Mouse (Mus musculus): ENCODE results near the gene Nrip2. TPM values are rescaled to one million over a fixed set of nuclear protein-coding genes. Genes with fewer than 3 reads are reported as not detected.

The Nrip2 gene
- total and polyA plus RNA-seq, 2 experiments from 2014 or later, result 8.4 to 10.8 TPM

DNA sequence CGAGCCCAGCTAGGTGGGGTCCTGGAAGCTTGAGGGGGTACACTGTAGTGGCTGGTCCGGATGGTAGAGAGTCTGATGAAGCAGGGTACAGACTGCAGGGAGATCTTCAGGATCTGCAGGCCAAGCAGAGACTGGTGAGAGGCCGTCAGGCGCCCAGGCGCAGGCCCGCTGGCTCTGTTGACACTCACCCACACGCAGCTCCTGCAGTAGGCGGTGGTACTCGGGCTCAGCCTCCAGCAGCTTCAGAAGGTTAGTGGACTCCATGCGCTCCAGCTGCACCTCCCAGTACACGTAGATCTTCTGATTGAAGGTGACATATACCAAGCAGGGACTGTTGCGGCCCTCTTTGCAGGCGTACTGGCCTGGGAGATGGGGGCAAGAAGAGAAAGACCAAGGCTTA is 11.2 kb downstream of the Nrip2 start:
- Histone ChIP-seq H3K4me1 (ENCODE audit: insufficient read depth, low read length) (no peaks in the 10 kb centered on the region), H3K9ac (replicated peaks; ENCODE audit: low read length) (no peak overlapping the region), H3K36me3 (ENCODE audit: insufficient read depth, low read length) (peaks cover 30% of the 10 kb centered on the region), H3K4me2 (ENCODE audit: low read depth, low read length) (no peak overlapping the region), H3K9me3 (ENCODE audit: low read length) (no peaks in the 10 kb centered on the region), H3K27ac (no peak overlapping the region), H3K27me3 (ENCODE audit: insufficient read depth, low read length) (no peaks in the 10 kb centered on the region), H3K4me3 (ENCODE audit: low read length) (no peak overlapping the region)
- ATAC-seq (no peak; the same call in 1 of the 2 replicates), DNase-seq (ENCODE audit: low spot score) (no peak)
- no peak for TF ChIP-seq CTCF (IDR thresholded peaks at IDR 0.05; ENCODE audit: low read depth)
- 95% methylated on average over 13 of the region's 13 CpGs for WGBS

DNA sequence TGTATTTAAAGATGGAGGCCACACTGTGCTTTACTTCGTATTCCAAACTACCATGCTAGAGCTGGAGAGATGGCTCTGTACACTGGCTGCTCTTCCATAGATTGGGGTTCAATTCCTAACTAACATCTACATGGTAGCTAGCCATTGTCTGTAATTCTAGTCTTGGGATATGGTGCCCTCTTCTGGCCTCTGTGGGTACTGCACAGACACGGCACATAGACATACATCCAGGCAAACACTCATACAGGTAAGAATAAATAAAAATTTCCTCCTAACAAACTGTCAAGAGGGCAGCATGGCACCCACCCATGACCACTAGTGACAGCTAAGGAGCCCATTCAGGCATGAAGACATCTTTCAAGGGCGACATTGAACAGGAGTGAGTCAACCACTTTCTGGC is 12.0 kb downstream of the Nrip2 start:
- no peak overlapping the region for H3K4me3 ChIP-seq (ENCODE audit: low read length)
- peak; percentile 80 for DNase-seq (ENCODE audit: low spot score)
- no peak overlapping the region for H3K9ac ChIP-seq (replicated peaks; ENCODE audit: low read length)
- no peak overlapping the region; the same call in 1 of the 2 replicates for H3K27ac ChIP-seq
- H3K9me3 ChIP-seq (ENCODE audit: low read length), result no peaks in the 10 kb centered on the region
- H3K4me1 ChIP-seq (ENCODE audit: insufficient read depth, low read length), result no peaks in the 10 kb centered on the region
- no peaks in the 10 kb centered on the region for H3K27me3 ChIP-seq (ENCODE audit: insufficient read depth, low read length)
- peak; percentile 94 for TF ChIP-seq CTCF (IDR thresholded peaks at IDR 0.05; ENCODE audit: low read depth)
- 12% methylated on average over 3 of the region's 3 CpGs for WGBS
- H3K36me3 ChIP-seq (ENCODE audit: insufficient read depth, low read length), result peaks cover 30% of the 10 kb centered on the region
- ATAC-seq, result peak; percentile 46
- no peak overlapping the region for H3K4me2 ChIP-seq (ENCODE audit: low read depth, low read length)

DNA sequence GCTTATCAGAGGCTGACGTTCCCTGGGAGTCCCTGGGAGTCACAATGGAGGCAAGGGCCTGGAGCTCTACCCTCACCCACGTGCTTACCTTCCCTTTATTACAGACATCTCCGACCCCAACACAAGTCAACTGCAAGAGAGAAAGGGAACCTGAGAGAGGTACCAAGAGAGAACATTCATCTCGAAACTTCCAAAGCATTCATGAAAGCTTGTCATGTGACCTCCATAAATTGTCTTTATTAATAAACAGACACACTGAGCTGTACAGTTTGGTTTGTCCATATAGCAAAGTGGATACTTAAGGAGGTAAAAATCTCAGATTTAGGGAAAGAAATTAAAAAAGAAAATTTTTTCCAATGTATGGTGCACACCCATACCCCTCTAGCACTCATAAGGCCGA is 17.1 kb downstream of the Nrip2 start:
- Histone ChIP-seq H3K27ac (no peak overlapping the region), H3K27me3 (ENCODE audit: insufficient read depth, low read length) (no peaks in the 10 kb centered on the region), H3K9me3 (ENCODE audit: low read length) (no peaks in the 10 kb centered on the region), H3K4me1 (ENCODE audit: insufficient read depth, low read length) (no peaks in the 10 kb centered on the region), H3K4me3 (ENCODE audit: low read length) (no peak overlapping the region), H3K4me2 (ENCODE audit: low read depth, low read length) (no peak overlapping the region), H3K9ac (replicated peaks; ENCODE audit: low read length) (no peak overlapping the region), H3K36me3 (ENCODE audit: insufficient read depth, low read length) (peaks cover 4% of the 10 kb centered on the region)
- ATAC-seq (no peak), DNase-seq (ENCODE audit: low spot score) (no peak)
- TF ChIP-seq CTCF (IDR thresholded peaks at IDR 0.05; ENCODE audit: low read depth), result no peak
- WGBS, result 92% methylated on average over 5 of the region's 5 CpGs

DNA sequence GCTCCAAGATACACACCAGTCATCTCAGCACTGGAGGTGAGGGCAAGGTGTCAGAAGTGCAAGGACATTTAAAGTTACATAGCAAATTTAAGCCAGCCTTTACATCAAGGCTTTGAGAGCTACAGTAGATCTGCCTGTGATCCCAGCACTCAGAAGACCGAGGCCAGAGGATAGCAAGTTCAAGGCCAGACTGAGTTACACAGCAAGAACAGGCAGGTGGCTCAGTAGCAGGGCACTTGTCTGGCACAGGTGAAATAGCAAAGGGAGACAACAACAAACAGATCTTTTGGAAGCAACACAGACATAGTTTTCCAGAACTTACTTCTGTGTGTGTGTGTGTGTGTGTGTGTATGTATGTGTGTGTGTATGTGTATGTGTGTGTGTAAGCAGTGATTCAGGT is 19.0 kb downstream of the Nrip2 start:
- no peaks in the 10 kb centered on the region for H3K27me3 ChIP-seq (ENCODE audit: insufficient read depth, low read length)
- H3K4me3 ChIP-seq (ENCODE audit: low read length), result no peak overlapping the region
- 100% methylated on average over 1 of the region's 1 CpGs for WGBS
- no peak for ATAC-seq
- no peaks in the 10 kb centered on the region for H3K9me3 ChIP-seq (ENCODE audit: low read length)
- no peaks in the 10 kb centered on the region for H3K4me1 ChIP-seq (ENCODE audit: insufficient read depth, low read length)
- H3K4me2 ChIP-seq (ENCODE audit: low read depth, low read length), result no peak overlapping the region
- H3K9ac ChIP-seq (replicated peaks; ENCODE audit: low read length), result no peak overlapping the region
- no peak for TF ChIP-seq CTCF (IDR thresholded peaks at IDR 0.05; ENCODE audit: low read depth)
- no peak for DNase-seq (ENCODE audit: low spot score)
- H3K27ac ChIP-seq, result no peak overlapping the region
- no peaks in the 10 kb centered on the region for H3K36me3 ChIP-seq (ENCODE audit: insufficient read depth, low read length)

DNA sequence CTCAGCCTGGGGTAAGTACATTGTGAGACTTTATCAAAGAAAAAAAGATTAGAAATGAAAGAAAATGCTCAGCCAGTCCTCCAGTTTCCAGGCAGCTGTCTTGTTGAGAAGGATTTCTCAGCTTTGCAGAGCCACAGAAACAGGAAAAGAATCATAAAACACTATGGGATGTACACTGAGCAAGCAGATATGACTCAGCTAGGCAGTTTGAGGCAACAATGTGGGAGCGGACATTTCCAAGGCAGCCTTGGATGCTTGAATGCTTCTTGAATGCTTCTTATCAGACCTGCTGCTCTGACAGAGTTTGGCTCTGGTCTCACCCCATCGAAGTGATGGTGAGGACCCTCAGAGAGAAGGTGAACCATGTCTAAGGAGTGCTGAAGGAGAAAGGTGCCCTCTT is 21.9 kb downstream of the Nrip2 start:
- Histone ChIP-seq H3K4me2 (ENCODE audit: low read depth, low read length) (no peak overlapping the region), H3K36me3 (ENCODE audit: insufficient read depth, low read length) (no peaks in the 10 kb centered on the region), H3K4me1 (ENCODE audit: insufficient read depth, low read length) (no peaks in the 10 kb centered on the region), H3K4me3 (ENCODE audit: low read length) (no peak overlapping the region), H3K9me3 (ENCODE audit: low read length) (no peaks in the 10 kb centered on the region), H3K27me3 (ENCODE audit: insufficient read depth, low read length) (no peaks in the 10 kb centered on the region), H3K27ac (no peak overlapping the region), H3K9ac (replicated peaks; ENCODE audit: low read length) (no peak overlapping the region)
- ATAC-seq (no peak), DNase-seq (ENCODE audit: low spot score) (no peak)
- WGBS, result 88% methylated on average over 2 of the region's 2 CpGs
- TF ChIP-seq CTCF (IDR thresholded peaks at IDR 0.05; ENCODE audit: low read depth), result no peak

DNA sequence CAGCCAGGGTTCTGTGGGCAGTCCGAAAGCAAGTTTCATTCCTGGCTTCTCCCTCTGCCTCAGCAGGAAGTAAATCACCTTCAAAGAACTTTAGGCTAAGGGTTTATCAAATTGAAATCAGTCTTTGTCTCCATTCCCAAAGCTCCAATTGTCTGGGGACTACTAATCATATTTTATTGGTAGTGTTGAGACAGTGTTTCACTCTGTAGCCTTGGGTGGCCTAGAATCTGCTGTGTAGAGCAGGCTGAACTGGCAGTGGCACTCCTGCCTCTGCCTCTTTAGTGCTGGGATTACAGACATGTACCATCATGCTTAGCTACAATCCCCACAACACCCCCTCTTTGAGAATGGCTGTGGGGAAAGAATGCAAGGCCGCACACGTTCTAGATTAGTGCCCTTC is 22.4 kb downstream of the Nrip2 start:
- no peak overlapping the region for H3K27ac ChIP-seq
- no peak for ATAC-seq
- no peaks in the 10 kb centered on the region for H3K9me3 ChIP-seq (ENCODE audit: low read length)
- no peaks in the 10 kb centered on the region for H3K27me3 ChIP-seq (ENCODE audit: insufficient read depth, low read length)
- TF ChIP-seq CTCF (IDR thresholded peaks at IDR 0.05; ENCODE audit: low read depth), result no peak
- H3K4me3 ChIP-seq (ENCODE audit: low read length), result no peak overlapping the region
- no peak overlapping the region for H3K9ac ChIP-seq (replicated peaks; ENCODE audit: low read length)
- 86% methylated on average over 3 of the region's 3 CpGs for WGBS
- DNase-seq (ENCODE audit: low spot score), result no peak
- H3K36me3 ChIP-seq (ENCODE audit: insufficient read depth, low read length), result no peaks in the 10 kb centered on the region
- no peak overlapping the region for H3K4me2 ChIP-seq (ENCODE audit: low read depth, low read length)
- H3K4me1 ChIP-seq (ENCODE audit: insufficient read depth, low read length), result no peaks in the 10 kb centered on the region

DNA sequence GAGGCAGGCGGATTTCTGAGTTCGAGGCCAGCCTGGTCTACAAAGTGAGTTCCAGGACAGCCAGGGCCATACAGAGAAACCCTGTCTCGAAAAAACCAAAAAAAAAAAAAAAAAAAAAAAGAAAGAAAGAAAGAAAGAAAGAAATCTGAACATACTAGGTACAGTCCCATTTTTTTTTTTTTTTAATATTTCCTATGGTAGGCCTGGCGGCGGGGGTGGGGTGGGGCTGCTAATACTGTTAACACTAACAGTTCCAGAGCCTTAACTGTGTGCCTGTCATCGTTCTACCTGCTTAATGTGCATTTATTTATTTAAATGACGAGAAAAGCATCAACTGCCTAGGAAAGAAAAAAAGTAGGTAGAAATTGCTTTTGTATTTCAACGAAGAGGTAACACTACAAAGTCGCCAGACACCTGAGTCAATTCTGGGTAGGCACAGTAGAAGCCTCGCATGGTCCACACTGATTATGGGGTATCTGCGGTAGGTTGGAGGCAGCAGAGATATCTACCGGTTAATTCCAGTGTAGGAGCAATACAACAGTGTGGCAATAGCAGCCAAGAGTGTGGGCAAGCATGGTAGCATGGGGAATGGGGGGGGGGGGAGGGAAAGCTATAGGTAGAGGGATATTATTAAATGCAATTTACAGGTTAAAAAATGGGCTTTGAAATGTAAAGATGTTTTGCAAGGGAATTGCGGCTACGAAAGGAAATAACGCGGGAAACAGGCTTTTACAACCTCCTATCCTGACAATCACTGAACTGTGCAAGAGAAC is 24.6 kb downstream of the Nrip2 start:
- Histone ChIP-seq H3K27me3 (ENCODE audit: insufficient read depth, low read length) (no peaks in the 10 kb centered on the region), H3K9me3 (ENCODE audit: low read length) (no peaks in the 10 kb centered on the region), H3K9ac (replicated peaks; ENCODE audit: low read length) (peak overlapping the region; percentile 61), H3K36me3 (ENCODE audit: insufficient read depth, low read length) (no peaks in the 10 kb centered on the region), H3K27ac (peak overlapping the region; percentile 97), H3K4me2 (ENCODE audit: low read depth, low read length) (peak overlapping the region; percentile 71), H3K4me3 (ENCODE audit: low read length) (peak overlapping the region; percentile 45), H3K4me1 (ENCODE audit: insufficient read depth, low read length) (no peaks in the 10 kb centered on the region)
- TF ChIP-seq CTCF (IDR thresholded peaks at IDR 0.05; ENCODE audit: low read depth), result no peak
- WGBS, result 45% methylated on average over 15 of the region's 16 CpGs
- DNase-seq (ENCODE audit: low spot score), result peak; percentile 34
- ATAC-seq, result peak; percentile 44
